Mouse (Mus musculus) cortical plate, adult 2 months (tissue): ENCODE measurements around the gene Sgms1. TPM values are rescaled to one million over a fixed set of nuclear protein-coding genes. Genes with fewer than 3 reads are reported as not detected.

Experiments used
- H3K27ac ChIP-seq: fragments of 200-500 bp; 2 replicates; pipeline ENCODE4 v1.5.1; 2012; ENCODE audit warnings: low read length, control low read depth, inconsistent platforms; ENCODE audit not compliant: insufficient read depth
- H3K4me1 ChIP-seq: fragments of 200-500 bp; 2 replicates; pipeline ENCODE4 v1.6.1; 2011; ENCODE audit warnings: low read length; ENCODE audit not compliant: control insufficient read depth, insufficient read depth
- H3K4me3 ChIP-seq: fragments of 200-500 bp; 2 replicates; pipeline ENCODE4 v1.5.1; 2011; ENCODE audit warnings: mild to moderate bottlenecking, low read length, control low read depth; ENCODE audit not compliant: insufficient read depth
- CTCF ChIP-seq: fragments of 200-500 bp; IDR thresholded peaks from 2 replicates; pipeline ENCODE4 v1.5.1; 2011; ENCODE audit warnings: mild to moderate bottlenecking, control low read depth, low read length; ENCODE audit not compliant: insufficient read depth; ENCODE audit errors: extremely low read depth
- POLR2A ChIP-seq: fragments of 200-500 bp; IDR thresholded peaks from 2 replicates; pipeline ENCODE4 v1.6.1; 2011; ENCODE audit warnings: mild to moderate bottlenecking, low read length, control low read depth; ENCODE audit not compliant: insufficient read depth; ENCODE audit errors: extremely low read depth
- polyA plus RNA-seq: library from polyadenylated mRNA; depleted of rRNA; stranded (reverse); fragments of >200 nt; gene quantifications from 2 replicates; pipeline ENCODE4 v1.2.3, GENCODE M21; 2012

The Sgms1 gene
- polyA plus RNA-seq, 1 experiment: 34.3 TPM

DNA sequence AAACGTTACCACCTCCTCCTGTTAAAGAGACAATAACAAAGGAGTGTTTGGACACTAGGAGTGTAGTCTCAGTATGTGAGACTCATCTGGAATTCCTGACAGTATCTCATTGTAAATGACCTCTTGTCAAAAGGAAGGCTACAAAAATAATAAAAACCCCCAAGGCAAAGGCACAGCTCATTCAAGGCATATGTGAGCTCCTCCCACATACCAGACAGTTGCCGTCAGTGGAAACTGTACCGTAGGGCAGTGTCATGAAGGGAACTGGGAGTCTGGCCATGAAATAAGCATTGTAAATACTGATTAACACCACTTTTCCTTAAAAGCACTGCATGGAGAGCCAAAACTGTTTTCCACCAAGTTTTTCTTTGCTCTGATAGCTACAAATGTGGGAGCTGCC, 43.3 kb downstream of the Sgms1 start:
- Histone ChIP-seq H3K27ac (no peak overlapping the region), H3K4me3 (no peak overlapping the region), H3K4me1 (peaks cover 11% of the 10 kb centered on the region)
- no peak for TF ChIP-seq CTCF

DNA sequence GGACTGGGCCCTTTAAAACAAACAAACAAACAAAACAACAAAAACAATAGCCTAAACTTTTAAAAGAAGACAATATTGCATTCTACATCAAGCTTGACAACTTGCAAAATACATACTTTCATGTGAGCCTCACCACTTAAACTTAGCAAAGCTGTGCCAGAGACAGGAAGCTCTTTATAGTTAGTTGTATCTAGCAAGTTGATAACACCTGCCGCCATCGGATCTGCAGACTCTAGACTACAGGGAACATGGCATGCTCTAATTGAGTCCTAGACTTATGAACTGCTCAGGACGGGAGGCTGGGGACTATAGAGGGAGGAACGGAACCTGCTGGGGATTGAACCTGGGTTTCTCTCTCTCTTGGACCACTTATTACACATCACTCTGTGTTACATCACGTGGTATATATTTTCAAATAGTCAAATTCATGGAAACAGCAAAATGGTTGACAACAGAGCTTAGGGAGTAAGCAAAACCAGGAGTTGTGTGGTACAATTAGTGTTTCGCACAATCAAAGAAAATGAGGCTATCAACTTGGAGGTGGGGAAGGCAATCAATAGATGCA, 44.3 kb downstream of the Sgms1 start:
- peaks cover 13% of the 10 kb centered on the region for H3K4me1 ChIP-seq
- H3K4me3 ChIP-seq: no peak overlapping the region
- TF ChIP-seq POLR2A: no peak
- TF ChIP-seq CTCF: no peak
- no peak overlapping the region for H3K27ac ChIP-seq

DNA sequence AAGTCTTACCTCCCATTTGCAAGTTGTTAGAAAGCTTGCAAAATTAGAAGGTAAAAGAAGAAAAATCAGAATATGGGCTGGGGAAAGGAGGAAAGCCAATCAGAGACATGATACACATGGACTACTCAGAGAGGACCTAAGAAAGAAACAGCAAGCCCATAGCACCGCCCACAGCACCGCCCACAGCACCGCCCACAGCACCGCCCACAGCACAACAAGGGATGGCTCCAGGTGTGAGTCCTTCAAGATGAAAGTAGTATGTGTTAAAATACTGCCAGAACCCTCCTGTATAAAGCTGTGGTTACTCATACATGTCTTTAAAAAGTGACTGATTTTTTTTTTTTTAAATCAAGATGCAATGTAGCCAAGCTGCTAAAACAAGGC, 44.8 kb downstream of the Sgms1 start:
- Histone ChIP-seq H3K4me1 (peaks cover 13% of the 10 kb centered on the region), H3K4me3 (no peak overlapping the region), H3K27ac (no peak overlapping the region)
- TF ChIP-seq POLR2A (no peak), CTCF (no peak)

DNA sequence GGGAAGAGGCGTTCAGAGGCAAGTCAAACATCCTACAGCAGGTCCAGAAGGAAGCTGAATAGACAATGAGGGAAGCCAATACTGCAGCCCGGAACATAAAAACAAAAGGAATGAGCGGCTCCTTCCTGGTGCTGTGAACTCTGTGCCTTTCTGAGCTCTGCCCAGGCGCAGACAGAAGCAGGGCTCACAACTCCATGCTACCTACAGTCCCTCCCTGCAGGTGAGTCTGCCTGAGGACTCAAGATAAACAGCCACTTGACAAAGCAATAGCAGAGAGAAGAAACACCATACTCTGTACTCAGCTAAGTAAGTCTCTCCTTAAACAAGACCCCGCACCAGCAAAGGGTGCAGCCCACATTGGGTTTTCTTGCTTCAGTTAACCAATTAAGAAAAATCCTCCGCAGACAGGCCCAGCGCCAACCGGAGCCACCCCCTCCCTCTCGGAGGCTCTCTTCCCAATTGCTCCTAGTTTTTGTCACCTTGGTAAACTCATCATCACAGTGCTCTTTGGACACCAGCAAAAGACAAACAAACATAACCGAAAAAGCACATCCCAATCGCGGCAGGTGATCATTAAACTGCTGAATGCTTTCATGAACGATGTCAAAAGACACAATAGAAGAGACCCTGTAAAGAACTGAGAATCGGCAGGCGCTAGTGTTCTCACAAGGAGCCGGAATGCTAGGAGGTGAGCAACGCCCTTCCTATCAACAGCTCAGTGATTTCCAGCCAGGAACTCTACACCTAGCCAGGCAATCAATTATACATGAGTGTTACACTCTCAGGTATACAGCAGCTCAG, 45.4 kb downstream of the Sgms1 start:
- Histone ChIP-seq H3K4me1 (peaks cover 13% of the 10 kb centered on the region), H3K27ac (no peak overlapping the region), H3K4me3 (no peak overlapping the region)
- TF ChIP-seq CTCF (no peak), POLR2A (no peak)

DNA sequence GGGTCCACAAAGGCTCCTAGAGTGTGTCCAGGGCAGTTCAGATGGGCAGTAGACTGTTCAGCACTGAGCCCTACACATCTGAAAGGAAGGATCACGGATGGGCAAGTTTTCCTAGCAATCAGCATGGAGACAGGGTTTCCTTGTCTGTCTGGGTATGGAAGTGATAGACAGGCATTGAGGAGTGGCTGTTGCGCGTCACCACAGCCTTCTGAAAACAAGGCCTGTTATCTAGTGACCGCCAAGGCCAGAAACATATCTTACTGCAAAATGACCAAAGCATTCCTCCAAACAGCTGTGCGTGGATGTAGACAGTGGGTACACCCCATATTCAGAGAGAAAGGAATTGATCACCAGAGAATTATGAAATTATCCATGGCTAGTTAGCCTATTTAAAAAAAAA, 47.1 kb downstream of the Sgms1 start:
- H3K27ac ChIP-seq: no peak overlapping the region
- no peak for TF ChIP-seq POLR2A
- peaks cover 14% of the 10 kb centered on the region for H3K4me1 ChIP-seq
- H3K4me3 ChIP-seq: no peak overlapping the region

DNA sequence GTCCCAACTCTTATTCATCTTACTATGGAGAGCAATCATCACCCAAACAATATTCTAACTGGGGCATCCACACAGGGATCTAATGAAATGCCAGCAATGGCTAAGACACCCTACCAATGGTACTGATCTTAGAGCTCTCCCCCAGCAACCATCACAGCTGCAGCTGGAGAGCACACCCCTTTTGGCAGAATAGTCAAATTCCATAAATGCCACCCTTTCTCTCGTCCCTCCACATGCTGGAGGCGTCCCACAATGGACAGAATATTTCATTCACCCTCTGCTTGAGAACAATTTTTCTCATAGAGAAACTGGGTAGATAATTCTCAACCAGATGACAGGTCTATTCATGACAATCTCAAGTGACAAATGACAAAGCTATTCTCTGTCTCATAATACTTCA, 48.4 kb downstream of the Sgms1 start:
- TF ChIP-seq POLR2A: no peak
- no peak for TF ChIP-seq CTCF
- Histone ChIP-seq H3K4me1 (peaks cover 14% of the 10 kb centered on the region), H3K4me3 (no peak overlapping the region), H3K27ac (no peak overlapping the region)

DNA sequence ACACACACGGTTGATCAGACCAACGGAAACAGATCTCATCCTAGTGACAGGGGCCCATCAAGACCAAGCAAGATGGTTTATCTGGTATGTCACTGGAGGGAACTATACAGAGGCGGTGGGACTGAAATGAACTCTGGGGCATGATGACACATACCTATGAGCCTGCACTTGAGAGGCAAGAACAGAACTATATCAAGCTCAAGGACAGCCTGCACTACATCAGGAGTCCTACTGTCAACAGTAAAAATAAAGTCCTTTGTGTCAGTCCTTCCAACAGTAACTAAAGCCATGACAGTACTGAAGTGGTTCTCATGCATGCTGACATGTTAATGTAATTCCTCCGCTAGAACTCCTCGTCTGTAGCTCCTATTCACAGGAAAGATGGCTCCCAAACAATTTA, 49.3 kb downstream of the Sgms1 start:
- H3K27ac ChIP-seq: no peak overlapping the region
- no peak overlapping the region for H3K4me3 ChIP-seq
- no peak for TF ChIP-seq CTCF
- no peak for TF ChIP-seq POLR2A
- peaks cover 14% of the 10 kb centered on the region for H3K4me1 ChIP-seq

DNA sequence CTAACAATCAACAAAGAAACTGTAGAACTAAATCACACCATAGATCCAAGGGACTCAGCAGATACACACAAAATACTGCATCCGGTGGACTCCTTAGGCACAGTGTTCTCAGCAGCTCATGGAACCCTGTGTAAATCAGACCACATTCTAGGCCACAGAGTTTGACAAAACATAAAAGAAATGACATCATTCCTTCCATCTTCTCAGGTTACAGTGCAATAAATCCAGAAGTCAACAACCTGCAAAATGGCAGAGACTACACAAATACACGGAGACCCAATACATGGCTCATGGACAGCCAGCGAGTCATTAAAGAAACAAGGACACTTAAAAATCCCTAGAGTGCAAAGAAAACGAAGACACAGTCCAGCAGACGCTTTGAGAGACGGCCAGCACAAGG, 51.8 kb downstream of the Sgms1 start:
- Histone ChIP-seq H3K4me1 (peaks cover 12% of the 10 kb centered on the region), H3K4me3 (no peak overlapping the region), H3K27ac (no peak overlapping the region)
- TF ChIP-seq POLR2A (no peak), CTCF (no peak)

DNA sequence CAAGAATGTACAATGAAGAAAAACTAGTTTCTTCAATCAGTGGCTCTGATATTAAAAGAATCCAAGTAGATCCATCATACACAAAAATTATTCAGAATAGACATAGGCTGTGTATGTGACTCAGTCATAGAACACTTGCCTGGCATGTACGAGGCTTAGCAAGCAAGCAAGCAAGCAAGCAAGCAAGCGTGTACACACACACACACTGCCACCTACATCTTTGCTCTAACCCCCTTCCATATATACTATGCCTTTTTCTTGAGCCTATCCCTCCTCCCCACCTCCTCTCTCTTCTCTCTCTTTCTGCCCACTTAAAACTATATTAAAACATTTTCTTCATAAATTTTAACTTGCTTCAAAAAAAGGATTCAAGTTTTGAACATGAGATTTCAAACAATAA, 54.8 kb downstream of the Sgms1 start:
- Histone ChIP-seq H3K27ac (no peak overlapping the region), H3K4me3 (no peak overlapping the region), H3K4me1 (peaks cover 4% of the 10 kb centered on the region; the same call in 1 of the 2 replicates)
- no peak for TF ChIP-seq CTCF
- TF ChIP-seq POLR2A: no peak

DNA sequence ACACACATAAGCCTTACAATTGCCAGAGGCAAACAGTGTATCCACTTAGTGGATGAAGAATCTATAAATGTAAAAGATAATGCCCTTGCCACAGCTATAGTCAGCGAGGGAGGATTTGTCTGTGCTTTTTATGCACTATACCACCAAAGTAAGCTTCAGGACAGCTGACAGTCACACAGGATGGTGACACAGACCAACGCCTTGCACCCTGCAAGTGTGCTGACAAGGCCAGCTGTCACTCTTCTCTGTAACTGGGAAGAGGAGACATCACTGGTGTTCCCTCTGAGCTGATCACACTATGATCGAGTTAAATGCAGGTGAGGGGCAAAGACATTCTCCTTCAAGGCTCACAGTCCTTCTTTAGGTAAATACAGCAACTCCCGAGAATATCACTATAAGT, 56.0 kb downstream of the Sgms1 start:
- H3K4me3 ChIP-seq: no peak overlapping the region
- no peak overlapping the region for H3K27ac ChIP-seq
- no peak for TF ChIP-seq CTCF
- no peak for TF ChIP-seq POLR2A
- peaks cover 4% of the 10 kb centered on the region; the same call in 1 of the 2 replicates for H3K4me1 ChIP-seq
